Mouse (Mus musculus): ENCODE measurements at regions not wholly inside any gene's neighbourhood (a gene's known extent, or its start where the extent isn't known, plus 50 kb on each side); places are given as distances from the start of the nearest gene placed in this dataset.

GRCm38 (mm10) chr16:52851129-52851528 is 397.3 kb upstream of the Alcam start:
- ATAC-seq: no peak
- no peaks in the 10 kb centered on the region for H3K36me3 ChIP-seq (ENCODE audit: control insufficient read depth, insufficient read depth, low read length)
- 92% methylated on average over 2 of the region's 2 CpGs for WGBS
- H3K4me2 ChIP-seq (ENCODE audit: low read length): no peak overlapping the region
- no peaks in the 10 kb centered on the region for H3K27me3 ChIP-seq (ENCODE audit: control insufficient read depth, insufficient read depth, low read depth, low read length)
- H3K4me1 ChIP-seq (ENCODE audit: control insufficient read depth, insufficient read depth, low read length): no peaks in the 10 kb centered on the region
- H3K4me3 ChIP-seq (ENCODE audit: low read depth, low read length): no peak overlapping the region
- H3K27ac ChIP-seq (ENCODE audit: low read length): no peak overlapping the region
- no peak overlapping the region for H3K9ac ChIP-seq (ENCODE audit: low read depth, low read length)
- H3K9me3 ChIP-seq (replicated peaks; ENCODE audit: control insufficient read depth, low read length, poor library complexity, severe bottlenecking): no peaks in the 10 kb centered on the region

GRCm38 (mm10) chr16:52818976-52819375 is 365.1 kb upstream of the Alcam start:
- no peaks in the 10 kb centered on the region for H3K9me3 ChIP-seq (replicated peaks; ENCODE audit: control insufficient read depth, low read length, poor library complexity, severe bottlenecking)
- no peaks in the 10 kb centered on the region for H3K4me1 ChIP-seq (ENCODE audit: control insufficient read depth, insufficient read depth, low read length)
- WGBS: 67% methylated on average over 1 of the region's 1 CpGs
- no peaks in the 10 kb centered on the region for H3K36me3 ChIP-seq (ENCODE audit: control insufficient read depth, insufficient read depth, low read length)
- H3K9ac ChIP-seq (ENCODE audit: low read depth, low read length): no peak overlapping the region
- H3K27ac ChIP-seq (ENCODE audit: low read length): no peak overlapping the region
- no peaks in the 10 kb centered on the region for H3K27me3 ChIP-seq (ENCODE audit: control insufficient read depth, insufficient read depth, low read depth, low read length)
- no peak overlapping the region for H3K4me3 ChIP-seq (ENCODE audit: low read depth, low read length)
- H3K4me2 ChIP-seq (ENCODE audit: low read length): no peak overlapping the region
- ATAC-seq: no peak

- ATAC-seq: no peak
Measured at GRCm38 (mm10) chr16:52811219-52811618, 357.3 kb upstream of the Alcam start.

GRCm38 (mm10) chr16:52804365-52804764 is 350.5 kb upstream of the Alcam start:
- no peak overlapping the region for H3K27ac ChIP-seq (ENCODE audit: low read length)
- no peaks in the 10 kb centered on the region for H3K27me3 ChIP-seq (ENCODE audit: control insufficient read depth, insufficient read depth, low read depth, low read length)
- no peaks in the 10 kb centered on the region for H3K4me1 ChIP-seq (ENCODE audit: control insufficient read depth, insufficient read depth, low read length)
- no peak overlapping the region for H3K4me2 ChIP-seq (ENCODE audit: low read length)
- no peak overlapping the region for H3K9ac ChIP-seq (ENCODE audit: low read depth, low read length)
- ATAC-seq: no peak
- no peaks in the 10 kb centered on the region for H3K36me3 ChIP-seq (ENCODE audit: control insufficient read depth, insufficient read depth, low read length)
- no peak overlapping the region for H3K4me3 ChIP-seq (ENCODE audit: low read depth, low read length)
- no peaks in the 10 kb centered on the region for H3K9me3 ChIP-seq (replicated peaks; ENCODE audit: control insufficient read depth, low read length, poor library complexity, severe bottlenecking)

More at GRCm38 (mm10) chr16:52811219-52811618, 357.3 kb upstream of the Alcam start:
- Histone ChIP-seq H3K4me3 (ENCODE audit: low read depth, low read length) (no peak overlapping the region), H3K27me3 (ENCODE audit: control insufficient read depth, insufficient read depth, low read depth, low read length) (no peaks in the 10 kb centered on the region), H3K9ac (ENCODE audit: low read depth, low read length) (no peak overlapping the region), H3K27ac (ENCODE audit: low read length) (no peak overlapping the region), H3K4me2 (ENCODE audit: low read length) (no peak overlapping the region), H3K36me3 (ENCODE audit: control insufficient read depth, insufficient read depth, low read length) (no peaks in the 10 kb centered on the region), H3K4me1 (ENCODE audit: control insufficient read depth, insufficient read depth, low read length) (no peaks in the 10 kb centered on the region), H3K9me3 (replicated peaks; ENCODE audit: control insufficient read depth, low read length, poor library complexity, severe bottlenecking) (no peaks in the 10 kb centered on the region)
- WGBS: 84% methylated on average over 3 of the region's 3 CpGs

GRCm38 (mm10) chr16:52799715-52800392 is 346.0 kb upstream of the Alcam start:
- Histone ChIP-seq H3K4me3 (ENCODE audit: low read depth, low read length) (no peak overlapping the region), H3K4me1 (ENCODE audit: control insufficient read depth, insufficient read depth, low read length) (no peaks in the 10 kb centered on the region), H3K4me2 (ENCODE audit: low read length) (no peak overlapping the region), H3K27ac (ENCODE audit: low read length) (no peak overlapping the region), H3K27me3 (ENCODE audit: control insufficient read depth, insufficient read depth, low read depth, low read length) (no peaks in the 10 kb centered on the region), H3K36me3 (ENCODE audit: control insufficient read depth, insufficient read depth, low read length) (no peaks in the 10 kb centered on the region), H3K9me3 (replicated peaks; ENCODE audit: control insufficient read depth, low read length, poor library complexity, severe bottlenecking) (no peaks in the 10 kb centered on the region), H3K9ac (ENCODE audit: low read depth, low read length) (no peak overlapping the region)
- 30% methylated on average over 4 of the region's 4 CpGs for WGBS
- peak; percentile 72; the same call in 1 of the 2 replicates for ATAC-seq

- Histone ChIP-seq H3K36me3 (ENCODE audit: control insufficient read depth, insufficient read depth, low read length) (no peaks in the 10 kb centered on the region), H3K9me3 (replicated peaks; ENCODE audit: control insufficient read depth, low read length, poor library complexity, severe bottlenecking) (no peaks in the 10 kb centered on the region), H3K4me3 (ENCODE audit: low read depth, low read length) (no peak overlapping the region), H3K27me3 (ENCODE audit: control insufficient read depth, insufficient read depth, low read depth, low read length) (no peaks in the 10 kb centered on the region), H3K9ac (ENCODE audit: low read depth, low read length) (no peak overlapping the region), H3K4me2 (ENCODE audit: low read length) (no peak overlapping the region), H3K27ac (ENCODE audit: low read length) (no peak overlapping the region), H3K4me1 (ENCODE audit: control insufficient read depth, insufficient read depth, low read length) (no peaks in the 10 kb centered on the region)
- ATAC-seq: no peak
- WGBS: 65% methylated on average over 1 of the region's 1 CpGs
Measured at GRCm38 (mm10) chr16:52795184-52795583, 341.3 kb upstream of the Alcam start.

GRCm38 (mm10) chr16:52789946-52790345 is 336.1 kb upstream of the Alcam start:
- H3K4me1 ChIP-seq (ENCODE audit: control insufficient read depth, insufficient read depth, low read length): no peaks in the 10 kb centered on the region
- H3K4me3 ChIP-seq (ENCODE audit: low read depth, low read length): no peak overlapping the region
- H3K36me3 ChIP-seq (ENCODE audit: control insufficient read depth, insufficient read depth, low read length): no peaks in the 10 kb centered on the region
- H3K9ac ChIP-seq (ENCODE audit: low read depth, low read length): no peak overlapping the region
- H3K27ac ChIP-seq (ENCODE audit: low read length): no peak overlapping the region
- 34% methylated on average over 1 of the region's 1 CpGs for WGBS
- no peaks in the 10 kb centered on the region for H3K27me3 ChIP-seq (ENCODE audit: control insufficient read depth, insufficient read depth, low read depth, low read length)
- H3K4me2 ChIP-seq (ENCODE audit: low read length): no peak overlapping the region
- H3K9me3 ChIP-seq (replicated peaks; ENCODE audit: control insufficient read depth, low read length, poor library complexity, severe bottlenecking): no peaks in the 10 kb centered on the region
- ATAC-seq: no peak

GRCm38 (mm10) chr16:52747744-52748143 is 293.9 kb upstream of the Alcam start:
- 88% methylated on average over 3 of the region's 3 CpGs for WGBS
- Histone ChIP-seq H3K4me2 (ENCODE audit: low read length) (no peak overlapping the region), H3K4me1 (ENCODE audit: control insufficient read depth, insufficient read depth, low read length) (no peaks in the 10 kb centered on the region), H3K36me3 (ENCODE audit: control insufficient read depth, insufficient read depth, low read length) (no peaks in the 10 kb centered on the region), H3K4me3 (ENCODE audit: low read depth, low read length) (no peak overlapping the region), H3K9me3 (replicated peaks; ENCODE audit: control insufficient read depth, low read length, poor library complexity, severe bottlenecking) (no peaks in the 10 kb centered on the region), H3K9ac (ENCODE audit: low read depth, low read length) (no peak overlapping the region), H3K27ac (ENCODE audit: low read length) (no peak overlapping the region), H3K27me3 (ENCODE audit: control insufficient read depth, insufficient read depth, low read depth, low read length) (no peaks in the 10 kb centered on the region)
- ATAC-seq: no peak

- no peaks in the 10 kb centered on the region for H3K9me3 ChIP-seq (replicated peaks; ENCODE audit: control insufficient read depth, low read length, poor library complexity, severe bottlenecking)
- H3K4me3 ChIP-seq (ENCODE audit: low read depth, low read length): no peak overlapping the region
- ATAC-seq: no peak
- no peak overlapping the region for H3K27ac ChIP-seq (ENCODE audit: low read length)
- no peaks in the 10 kb centered on the region for H3K4me1 ChIP-seq (ENCODE audit: control insufficient read depth, insufficient read depth, low read length)
- 58% methylated on average over 3 of the region's 3 CpGs for WGBS
- H3K27me3 ChIP-seq (ENCODE audit: control insufficient read depth, insufficient read depth, low read depth, low read length): no peaks in the 10 kb centered on the region
- H3K9ac ChIP-seq (ENCODE audit: low read depth, low read length): no peak overlapping the region
- no peak overlapping the region for H3K4me2 ChIP-seq (ENCODE audit: low read length)
- H3K36me3 ChIP-seq (ENCODE audit: control insufficient read depth, insufficient read depth, low read length): no peaks in the 10 kb centered on the region
Measured at GRCm38 (mm10) chr16:52746186-52746585, 292.3 kb upstream of the Alcam start.
